Mouse (Mus musculus) heart, embryonic 14.5 days (tissue): ENCODE data around the gene Hdac7. TPM values are rescaled to one million over a fixed set of nuclear protein-coding genes. Genes with fewer than 3 reads are reported as not detected.

Experiments used
- ATAC-seq: fragments of 200-750 bp; cut with Nextera tagmentation; 2 replicates; pipeline ENCODE4 v1.8.0; 2017; ENCODE audit warnings: low read depth, moderate TSS enrichment; ENCODE audit not compliant: insufficient number of reproducible peaks, insufficient read depth, low FRiP score
- H3K27ac ChIP-seq, 2 experiments: fragments of 200-500 bp in 1 of 2; fragments of 300-500 bp in 1 of 2; sonication (generic) in 1 of 2; replicated peaks in 1 of 2; 2 replicates each; pipeline ENCODE4 v1.5.1; 2012 to 2014; ENCODE audit warnings: low read depth in 2 of 2, low read length in 2 of 2, control low read depth in 1 of 2, mild to moderate bottlenecking in 1 of 2, mixed read lengths in 1 of 2; ENCODE audit not compliant: control insufficient read depth in 1 of 2, insufficient read depth in 1 of 2
- H3K27me3 ChIP-seq: fragments of 300-500 bp; sonication (generic); 2 replicates; pipeline ENCODE4 v1.6.1; 2014; ENCODE audit warnings: mild to moderate bottlenecking, low read length, control low read depth; ENCODE audit not compliant: control insufficient read depth, insufficient read depth
- H3K36me3 ChIP-seq: fragments of 300-500 bp; sonication (generic); 2 replicates; pipeline ENCODE4 v1.6.1; 2014; ENCODE audit warnings: mild to moderate bottlenecking, control low read depth, low read length, mixed read lengths; ENCODE audit not compliant: control insufficient read depth, insufficient read depth
- H3K4me1 ChIP-seq, 2 experiments: fragments of 200-500 bp in 1 of 2; fragments of 300-500 bp in 1 of 2; sonication (generic) in 1 of 2; 2 replicates each; pipeline ENCODE4 v1.6.1; 2012 to 2014; ENCODE audit warnings: low read length in 2 of 2, control low read depth in 1 of 2, mixed read lengths in 1 of 2; ENCODE audit not compliant: control insufficient read depth in 2 of 2, insufficient read depth in 2 of 2
- H3K4me2 ChIP-seq: fragments of 300-500 bp; sonication (generic); 2 replicates; pipeline ENCODE4 v1.6.1; 2014; ENCODE audit warnings: mild to moderate bottlenecking, low read length
- H3K4me3 ChIP-seq, 2 experiments: fragments of 200-500 bp in 1 of 2; fragments of 300-500 bp in 1 of 2; sonication (generic) in 1 of 2; 2 replicates each; pipeline ENCODE4 v1.5.1; 2012 to 2014; ENCODE audit warnings: low read length in 2 of 2, mild to moderate bottlenecking in 2 of 2, control low read depth in 1 of 2, low read depth in 1 of 2, moderate library complexity in 1 of 2; ENCODE audit not compliant: control insufficient read depth in 1 of 2, insufficient read depth in 1 of 2
- H3K9ac ChIP-seq: fragments of 300-500 bp; sonication (generic); 2 replicates; pipeline ENCODE4 v1.6.1; 2014; ENCODE audit warnings: mild to moderate bottlenecking, low read length
- H3K9me3 ChIP-seq: fragments of 300-500 bp; sonication (generic); 2 replicates; pipeline ENCODE4 v1.6.1; 2016; ENCODE audit warnings: low read length, control low read depth; ENCODE audit not compliant: control insufficient read depth
- WGBS: fragments of 180-500 bp; shearing (Covaris S2); extraction: QIAGEN DNeasy Blood & Tissue Kit; methylation state at CpG from one replicate; pipeline ENCODE4 v1.1.7; 2014; 5-methylcytosine and 5-hydroxymethylcytosine counted together
- polyA plus RNA-seq: library from polyadenylated mRNA; unstranded; fragments of >200 nt; fragmentation: Nextera tagmentation; extraction: Ambion mirVana; gene quantifications from 2 replicates; pipeline ENCODE4 v1.2.1, GENCODE M21; 2014

Gene Hdac7
- polyA plus RNA-seq, 1 experiment from 2014 or later, result 25.7 TPM

GRCm38 (mm10) chr15:97847285-97847684 lies 3.0 kb upstream of the Hdac7 start:
- 80% methylated on average over 4 of the region's 4 CpGs for WGBS
- H3K4me3 ChIP-seq, result no peak overlapping the region
- H3K9me3 ChIP-seq, result 0 out of 2 replicates have a peak, but pooled peaks cover 4% of the 10 kb centered on the region
- H3K4me2 ChIP-seq, result no peak overlapping the region
- H3K9ac ChIP-seq, result no peak overlapping the region
- no peaks in the 10 kb centered on the region for H3K36me3 ChIP-seq
- no peaks in the 10 kb centered on the region for H3K27me3 ChIP-seq
- no peak overlapping the region for H3K27ac ChIP-seq
- H3K4me1 ChIP-seq, result peaks cover 0 to 2% of the 10 kb centered on the region in 2 experiments; a peak in 2 of 4 replicates
- no peak for ATAC-seq

DNA sequence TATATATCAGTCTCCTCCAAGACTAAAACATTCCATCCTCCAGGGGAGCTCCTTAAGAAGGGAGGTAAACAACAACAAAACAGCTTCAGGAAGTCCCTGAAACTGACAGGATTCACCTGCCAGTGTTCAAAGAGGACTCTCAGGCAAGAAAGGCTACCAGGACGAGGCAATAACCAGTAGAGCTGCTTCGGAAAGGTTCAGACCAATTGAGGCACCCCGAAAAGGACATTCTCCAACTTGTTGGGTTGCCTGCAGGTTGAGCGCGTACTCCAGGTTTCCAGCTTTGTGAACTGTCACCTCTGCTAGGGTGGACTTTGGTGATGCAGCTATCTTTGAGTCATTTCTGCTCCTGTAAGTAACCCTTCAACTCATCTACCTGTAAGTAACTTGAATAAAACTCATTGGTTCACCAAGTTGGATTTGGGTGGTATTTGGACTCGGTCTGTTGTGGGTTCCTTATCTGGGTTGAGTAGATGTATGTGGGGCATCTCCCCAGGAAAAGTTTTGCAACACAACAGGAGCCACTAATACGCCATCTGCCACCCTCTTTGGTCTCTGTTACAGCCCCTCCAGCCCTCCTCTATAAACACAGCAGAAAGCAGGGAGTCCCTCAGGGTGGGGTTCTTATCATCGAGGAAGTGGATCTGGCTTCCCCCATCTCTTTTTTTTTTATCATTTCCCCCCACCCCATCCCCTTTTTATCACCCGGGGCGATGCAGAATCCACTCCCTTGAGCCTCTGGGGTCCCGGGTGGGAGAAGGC lies 2.0 kb upstream of the Hdac7 start:
- 75% methylated on average over 11 of the region's 11 CpGs for WGBS
- no peak overlapping the region for H3K27ac ChIP-seq
- H3K27me3 ChIP-seq, result no peaks in the 10 kb centered on the region
- H3K4me2 ChIP-seq, result no peak overlapping the region
- H3K36me3 ChIP-seq, result no peaks in the 10 kb centered on the region
- H3K9me3 ChIP-seq, result 0 out of 2 replicates have a peak, but pooled peaks cover 4% of the 10 kb centered on the region
- H3K4me1 ChIP-seq, result peaks cover 0 to 2% of the 10 kb centered on the region in 2 experiments; a peak in 2 of 4 replicates
- H3K4me3 ChIP-seq, result no peak overlapping the region
- no peak for ATAC-seq
- no peak overlapping the region for H3K9ac ChIP-seq

DNA sequence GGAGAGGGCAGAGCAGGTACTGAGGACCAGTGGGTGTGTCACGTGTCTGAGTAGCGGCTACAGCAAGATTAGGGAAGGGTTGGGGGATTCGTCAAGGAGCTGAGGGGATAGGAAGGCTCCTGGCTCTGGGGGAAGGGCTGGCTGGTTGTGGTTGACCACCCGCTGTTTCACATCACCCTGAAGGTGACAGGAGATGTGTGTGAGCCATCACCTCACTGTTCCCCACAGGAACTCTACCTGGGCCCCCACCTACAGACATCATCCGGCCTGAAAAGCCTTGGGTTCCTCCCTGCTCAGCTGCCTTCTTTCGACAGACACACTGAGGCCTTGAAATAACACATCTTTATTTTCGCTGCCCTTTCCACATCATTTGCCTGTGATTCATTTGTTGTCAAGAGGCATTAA lies 1.1 kb downstream of the Hdac7 start:
- WGBS, result 64% methylated on average over 7 of the region's 7 CpGs
- Histone ChIP-seq H3K4me2 (no peak overlapping the region), H3K27ac (no peak overlapping the region), H3K36me3 (no peaks in the 10 kb centered on the region), H3K9me3 (0 out of 2 replicates have a peak, but pooled peaks cover 4% of the 10 kb centered on the region), H3K27me3 (no peaks in the 10 kb centered on the region), H3K4me3 (no peak overlapping the region), H3K9ac (no peak overlapping the region), H3K4me1 (peaks cover 13 to 19% of the 10 kb centered on the region in 2 experiments)
- no peak for ATAC-seq

DNA sequence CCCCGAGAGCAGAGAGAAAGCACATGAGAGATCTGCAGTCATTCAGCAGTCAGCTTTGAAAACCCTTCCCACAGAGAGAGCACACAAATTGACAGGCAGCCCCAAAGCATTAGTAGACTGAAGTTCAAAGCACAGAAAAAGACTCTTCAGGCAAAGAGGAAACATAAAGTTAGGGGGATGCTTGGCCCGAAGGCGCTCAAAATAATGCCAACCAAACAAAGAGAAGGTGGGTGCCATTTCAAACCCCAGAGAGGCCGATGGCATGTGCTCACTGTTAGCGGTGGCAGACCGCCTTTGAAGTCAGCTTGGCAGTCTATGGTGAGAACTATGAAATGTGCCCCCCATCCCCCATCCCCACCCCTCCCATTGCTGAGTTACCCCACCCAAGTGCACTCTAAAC lies 2.2 kb downstream of the Hdac7 start:
- ATAC-seq, result no peak
- Histone ChIP-seq H3K4me2 (no peak overlapping the region), H3K9me3 (0 out of 2 replicates have a peak, but pooled peaks cover 4% of the 10 kb centered on the region), H3K36me3 (no peaks in the 10 kb centered on the region), H3K27me3 (no peaks in the 10 kb centered on the region), H3K4me3 (no peak overlapping the region), H3K4me1 (peaks cover 21 to 31% of the 10 kb centered on the region in 2 experiments), H3K9ac (no peak overlapping the region), H3K27ac (no peak overlapping the region)
- WGBS, result 83% methylated on average over 6 of the region's 6 CpGs

GRCm38 (mm10) chr15:97841383-97841782 lies 2.9 kb downstream of the Hdac7 start:
- no peak overlapping the region for H3K4me3 ChIP-seq
- 91% methylated on average over 6 of the region's 6 CpGs for WGBS
- no peaks in the 10 kb centered on the region for H3K27me3 ChIP-seq
- no peak overlapping the region for H3K27ac ChIP-seq
- H3K9me3 ChIP-seq, result 0 out of 2 replicates have a peak, but pooled peaks cover 4% of the 10 kb centered on the region
- ATAC-seq, result no peak
- H3K4me1 ChIP-seq, result peaks cover 27 to 36% of the 10 kb centered on the region in 2 experiments
- no peak overlapping the region for H3K4me2 ChIP-seq
- no peaks in the 10 kb centered on the region for H3K36me3 ChIP-seq
- H3K9ac ChIP-seq, result no peak overlapping the region

- Histone ChIP-seq H3K27me3 (no peaks in the 10 kb centered on the region), H3K4me1 (peaks cover 31 to 36% of the 10 kb centered on the region in 2 experiments), H3K9me3 (no peaks in the 10 kb centered on the region), H3K27ac (peak overlapping the region in 1 of 2 experiments; percentile 41; a peak in 2 of 4 replicates), H3K9ac (peak overlapping the region; percentile 16; the same call in 1 of the 2 replicates), H3K4me3 (no peak overlapping the region), H3K4me2 (no peak overlapping the region), H3K36me3 (no peaks in the 10 kb centered on the region)
- no peak for ATAC-seq
- WGBS, result 83% methylated on average over 1 of the region's 1 CpGs
These were observed 3.5 kb downstream of the Hdac7 start for GRCm38 (mm10) chr15:97840781-97841180.

DNA sequence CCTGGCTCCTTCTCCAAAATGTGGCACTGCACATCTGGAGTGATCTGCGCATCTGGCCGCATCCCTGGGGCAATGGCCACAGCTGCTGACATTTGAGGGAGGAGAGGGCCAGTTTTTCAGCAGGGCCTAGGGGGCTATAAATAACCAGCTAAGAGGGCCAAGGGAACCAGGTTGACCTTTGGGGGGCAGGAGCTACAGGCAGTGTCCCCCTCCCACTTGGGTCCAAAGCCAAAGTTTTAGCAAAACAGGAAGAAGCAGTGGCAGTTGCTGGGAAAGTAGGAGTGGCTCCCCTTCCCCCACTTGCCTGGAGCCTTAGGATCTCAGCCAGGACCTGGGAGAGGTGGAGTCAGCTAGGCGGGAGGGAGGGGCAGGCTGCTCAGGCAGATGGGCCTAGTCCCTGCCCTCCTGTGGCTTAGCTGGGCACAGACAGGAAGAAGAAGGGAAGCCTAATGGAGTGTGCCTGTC lies 4.3 kb downstream of the Hdac7 start:
- Histone ChIP-seq H3K4me3 (no peak overlapping the region), H3K27me3 (no peaks in the 10 kb centered on the region), H3K4me1 (peaks cover 31 to 36% of the 10 kb centered on the region in 2 experiments), H3K9ac (no peak overlapping the region; the same call in 1 of the 2 replicates), H3K27ac (peak overlapping the region; percentile 34 to 41; a peak in 3 of 4 replicates), H3K36me3 (no peaks in the 10 kb centered on the region), H3K4me2 (no peak overlapping the region), H3K9me3 (no peaks in the 10 kb centered on the region)
- 18% methylated on average over 3 of the region's 3 CpGs for WGBS
- peak; percentile 76 for ATAC-seq
